Mouse (Mus musculus): ENCODE measurements at regions not wholly inside any gene's neighbourhood (a gene's known extent, or its start where the extent isn't known, plus 50 kb on each side); places are given as distances from the start of the nearest gene placed in this dataset.

DNA sequence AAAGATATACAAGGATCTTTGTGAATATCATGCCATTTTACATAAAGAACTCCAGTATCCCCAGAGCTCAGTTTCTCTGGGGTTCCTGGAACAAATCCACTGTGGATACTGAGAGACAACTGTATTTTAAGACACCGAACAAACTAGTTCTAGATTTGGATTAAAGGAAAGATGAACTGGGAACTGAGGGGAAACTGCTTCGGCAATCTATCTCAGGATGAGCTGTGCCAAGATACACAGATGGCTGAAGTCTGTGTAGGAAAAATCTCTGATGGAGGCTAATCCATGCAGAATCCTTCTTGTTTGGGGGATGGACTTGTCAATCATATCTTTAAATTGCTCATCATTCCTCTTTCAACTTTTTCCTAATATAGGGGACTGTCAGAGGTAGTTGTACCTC, 920.5 kb downstream of the Slc4a3 start:
- TF ChIP-seq CTCF (IDR thresholded peaks at IDR 0.05; ENCODE audit: low read depth) (no peak), EP300 (IDR thresholded peaks at IDR 0.05; ENCODE audit: low read depth) (no peak)

All from liver, postnatal 0 days (tissue).